Mouse (Mus musculus): Measurements from ENCODE around the gene Cachd1. TPM values are rescaled to one million over a fixed set of nuclear protein-coding genes. Genes with fewer than 3 reads are reported as not detected.

Cachd1 gene
- polyA plus RNA-seq, 1 experiment from 2014 or later = 24.5 TPM

GRCm38 (mm10) chr4:101020596-101020995 is 244.1 kb downstream of the Cachd1 start, which contains the start of gene Gm10577:
TSS of gene Gm10577 (minus strand) at chr4:101020696.
- 84% methylated on average over 4 of the region's 4 CpGs for whole genome bisulfite sequencing
- Histone ChIP-seq H3K4me3 (no peak within 1 kb of the TSS), H3K9me3 (peaks cover 15% of the 10 kb centered on the region), H3K27ac (replicated peaks) (no peak within 1 kb of the TSS), H3K36me3 (replicated peaks) (no peaks in the 10 kb centered on the region), H3K27me3 (replicated peaks; ENCODE audit: low read depth, poor library complexity, severe bottlenecking) (no peaks in the 10 kb centered on the region), H3K4me1 (no peaks in the 10 kb centered on the region)
- DNase-seq (ENCODE audit: low spot score) = no peak

- Histone ChIP-seq H3K27ac (replicated peaks) (no peak overlapping the region), H3K4me3 (no peak overlapping the region), H3K36me3 (replicated peaks) (no peaks in the 10 kb centered on the region), H3K9me3 (peaks cover 9% of the 10 kb centered on the region), H3K27me3 (replicated peaks; ENCODE audit: low read depth, poor library complexity, severe bottlenecking) (no peaks in the 10 kb centered on the region), H3K4me1 (no peaks in the 10 kb centered on the region)
- WGBS = 75% methylated on average over 5 of the region's 5 CpGs
- no peak for DNase-seq (ENCODE audit: low spot score)
Observed at GRCm38 (mm10) chr4:101026566-101026965, 250.1 kb downstream of the Cachd1 start.

DNA sequence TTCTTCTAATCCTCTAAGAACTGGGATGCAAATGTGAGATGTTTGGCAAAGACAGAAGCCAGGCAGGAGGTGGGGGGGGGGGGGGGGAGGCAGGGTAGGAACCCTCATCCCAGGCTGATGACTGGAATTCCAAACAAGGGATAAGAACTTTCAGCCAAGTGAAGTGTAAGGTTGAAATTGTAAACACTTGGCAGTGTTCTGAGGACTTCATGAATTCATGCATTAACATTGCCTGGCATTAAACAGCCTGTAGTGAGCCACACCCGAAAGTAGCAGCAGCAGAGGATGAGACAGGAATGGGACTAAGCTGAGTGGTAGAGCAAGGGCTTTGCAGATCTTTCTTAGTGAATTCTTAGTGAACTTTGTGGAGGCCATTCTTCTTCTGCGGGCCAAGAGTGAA is 250.5 kb downstream of the Cachd1 start:
- Histone ChIP-seq H3K4me3 (no peak overlapping the region), H3K27me3 (replicated peaks; ENCODE audit: low read depth, poor library complexity, severe bottlenecking) (no peaks in the 10 kb centered on the region), H3K36me3 (replicated peaks) (no peaks in the 10 kb centered on the region), H3K9me3 (peaks cover 9% of the 10 kb centered on the region), H3K4me1 (no peaks in the 10 kb centered on the region), H3K27ac (replicated peaks) (no peak overlapping the region)
- DNase-seq (ENCODE audit: low spot score) = no peak
- 89% methylated on average over 2 of the region's 2 CpGs for WGBS

DNA sequence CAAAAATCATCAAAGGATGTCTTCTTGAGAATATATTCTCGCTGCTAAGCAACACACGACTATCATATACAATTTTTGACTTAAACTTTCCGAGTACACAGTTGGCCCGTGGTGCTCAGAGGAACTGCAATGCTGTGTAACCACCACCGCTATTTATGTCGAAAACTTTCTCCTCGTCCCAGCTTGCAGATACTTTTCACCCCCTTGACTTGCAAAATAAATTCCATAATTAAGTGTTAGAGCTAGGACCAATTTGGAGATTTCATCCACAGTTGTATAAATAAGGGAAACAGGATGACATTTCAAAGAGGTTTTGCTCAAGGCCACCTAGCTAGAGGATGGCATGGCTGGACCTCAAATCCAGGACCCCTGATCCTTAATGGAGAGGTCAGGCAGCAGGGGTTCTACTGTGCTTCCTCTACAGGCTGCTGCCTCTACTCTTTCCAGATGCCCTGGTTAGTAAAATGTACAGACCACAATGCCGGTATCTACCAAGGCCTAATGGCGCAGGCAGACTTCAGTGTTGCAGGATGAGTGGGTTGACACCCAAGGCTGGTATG is 251.5 kb downstream of the Cachd1 start:
- peaks cover 5% of the 10 kb centered on the region for H3K9me3 ChIP-seq
- H3K27ac ChIP-seq (replicated peaks) = no peak overlapping the region
- no peaks in the 10 kb centered on the region for H3K4me1 ChIP-seq
- no peaks in the 10 kb centered on the region for H3K27me3 ChIP-seq (replicated peaks; ENCODE audit: low read depth, poor library complexity, severe bottlenecking)
- H3K4me3 ChIP-seq = no peak overlapping the region
- 90% methylated on average over 9 of the region's 9 CpGs for WGBS
- H3K36me3 ChIP-seq (replicated peaks) = no peaks in the 10 kb centered on the region
- no peak for DNase-seq (ENCODE audit: low spot score)

DNA sequence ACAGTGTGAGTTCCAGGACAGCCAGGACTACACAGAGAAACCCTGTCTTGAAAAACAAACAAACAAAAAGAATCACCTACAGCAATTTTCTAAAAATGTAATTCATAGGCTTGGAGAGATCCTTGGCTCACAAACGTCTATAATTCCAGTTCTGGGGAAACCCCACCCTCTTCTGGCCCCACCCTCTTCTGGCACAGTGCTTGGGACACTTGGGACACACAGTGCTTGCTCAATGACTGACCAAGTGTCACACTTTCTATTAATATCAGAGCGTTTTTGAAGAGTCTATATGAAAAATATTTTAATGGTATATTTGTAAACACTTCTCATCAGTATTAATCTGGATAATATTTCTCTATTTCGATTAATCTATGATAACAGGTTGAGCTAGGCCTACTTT is 256.6 kb downstream of the Cachd1 start:
- Histone ChIP-seq H3K36me3 (replicated peaks) (no peaks in the 10 kb centered on the region), H3K9me3 (no peaks in the 10 kb centered on the region), H3K27ac (replicated peaks) (no peak overlapping the region), H3K4me1 (no peaks in the 10 kb centered on the region), H3K4me3 (no peak overlapping the region), H3K27me3 (replicated peaks; ENCODE audit: low read depth, poor library complexity, severe bottlenecking) (no peaks in the 10 kb centered on the region)
- 75% methylated on average over 3 of the region's 3 CpGs for WGBS
- no peak for DNase-seq (ENCODE audit: low spot score)

DNA sequence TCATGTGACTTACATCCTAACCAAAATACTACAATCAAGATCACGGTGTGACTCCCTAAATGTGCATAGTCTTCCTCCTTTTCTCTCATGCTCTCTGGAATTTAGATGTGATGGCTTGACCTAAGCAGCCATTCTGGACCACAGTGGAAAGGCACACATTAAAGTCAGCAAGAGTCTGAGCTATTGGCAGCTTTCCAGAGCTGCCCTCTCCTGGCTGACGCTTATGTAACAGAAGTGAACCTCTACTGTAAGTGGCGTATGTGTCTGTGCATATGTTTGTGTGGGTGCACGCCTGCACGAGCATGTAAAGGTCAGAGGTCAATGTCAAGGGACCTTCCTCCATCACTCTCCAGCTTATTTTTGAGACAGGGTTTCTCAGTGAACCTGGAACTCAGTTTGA is 258.7 kb downstream of the Cachd1 start:
- 90% methylated on average over 5 of the region's 5 CpGs for WGBS
- H3K27ac ChIP-seq (replicated peaks) = no peak overlapping the region
- DNase-seq (ENCODE audit: low spot score) = no peak
- H3K36me3 ChIP-seq (replicated peaks) = no peaks in the 10 kb centered on the region
- H3K9me3 ChIP-seq = no peaks in the 10 kb centered on the region
- no peak overlapping the region for H3K4me3 ChIP-seq
- no peaks in the 10 kb centered on the region for H3K27me3 ChIP-seq (replicated peaks; ENCODE audit: low read depth, poor library complexity, severe bottlenecking)
- no peaks in the 10 kb centered on the region for H3K4me1 ChIP-seq

GRCm38 (mm10) chr4:101037156-101037555 is 260.7 kb downstream of the Cachd1 start:
- WGBS = 67% methylated on average over 7 of the region's 7 CpGs
- no peaks in the 10 kb centered on the region for H3K9me3 ChIP-seq
- no peak for DNase-seq (ENCODE audit: low spot score)
- H3K27me3 ChIP-seq (replicated peaks; ENCODE audit: low read depth, poor library complexity, severe bottlenecking) = no peaks in the 10 kb centered on the region
- H3K27ac ChIP-seq (replicated peaks) = no peak overlapping the region
- no peaks in the 10 kb centered on the region for H3K36me3 ChIP-seq (replicated peaks)
- H3K4me3 ChIP-seq = no peak overlapping the region
- H3K4me1 ChIP-seq = no peaks in the 10 kb centered on the region

GRCm38 (mm10) chr4:101043691-101044090 is 267.2 kb downstream of the Cachd1 start:
- no peaks in the 10 kb centered on the region for H3K4me1 ChIP-seq
- H3K4me3 ChIP-seq = no peak overlapping the region
- no peak overlapping the region for H3K27ac ChIP-seq (replicated peaks)
- DNase-seq (ENCODE audit: low spot score) = no peak
- H3K9me3 ChIP-seq = no peaks in the 10 kb centered on the region
- H3K36me3 ChIP-seq (replicated peaks) = no peaks in the 10 kb centered on the region
- no peaks in the 10 kb centered on the region for H3K27me3 ChIP-seq (replicated peaks; ENCODE audit: low read depth, poor library complexity, severe bottlenecking)
- 84% methylated on average over 2 of the region's 2 CpGs for WGBS

- Histone ChIP-seq H3K4me1 (no peaks in the 10 kb centered on the region), H3K27ac (replicated peaks) (no peak overlapping the region), H3K36me3 (replicated peaks) (no peaks in the 10 kb centered on the region), H3K4me3 (no peak overlapping the region), H3K9me3 (no peaks in the 10 kb centered on the region), H3K27me3 (replicated peaks; ENCODE audit: low read depth, poor library complexity, severe bottlenecking) (no peaks in the 10 kb centered on the region)
- DNase-seq (ENCODE audit: low spot score) = no peak
Observed at GRCm38 (mm10) chr4:101044149-101044548, 267.7 kb downstream of the Cachd1 start.

DNA sequence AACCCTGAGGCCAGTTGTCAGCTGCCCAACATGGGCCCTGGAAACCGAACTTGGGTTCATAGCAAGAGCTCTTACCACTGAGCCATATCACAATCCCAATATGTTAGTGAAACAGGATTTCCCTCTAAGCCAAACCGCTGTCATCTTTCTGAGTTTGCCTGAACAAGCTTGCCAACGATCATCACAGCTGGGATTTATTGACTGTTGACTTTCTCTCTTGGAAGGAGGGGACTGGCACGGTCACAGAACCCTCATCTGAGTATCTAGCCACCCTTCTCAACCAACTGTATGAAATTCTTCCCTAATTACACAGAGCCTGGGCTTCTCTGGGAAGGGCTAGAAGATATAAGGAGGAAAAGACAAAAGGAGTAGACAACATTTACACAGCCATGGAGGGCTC is 270.1 kb downstream of the Cachd1 start:
- WGBS = 77% methylated on average over 4 of the region's 4 CpGs
- DNase-seq (ENCODE audit: low spot score) = no peak
- no peak overlapping the region for H3K27ac ChIP-seq (replicated peaks)
- H3K36me3 ChIP-seq (replicated peaks) = no peaks in the 10 kb centered on the region
- no peak overlapping the region for H3K4me3 ChIP-seq
- no peaks in the 10 kb centered on the region for H3K4me1 ChIP-seq
- no peaks in the 10 kb centered on the region for H3K9me3 ChIP-seq
- no peaks in the 10 kb centered on the region for H3K27me3 ChIP-seq (replicated peaks; ENCODE audit: low read depth, poor library complexity, severe bottlenecking)

- Histone ChIP-seq H3K27ac (replicated peaks) (no peak overlapping the region), H3K4me3 (no peak overlapping the region), H3K27me3 (replicated peaks; ENCODE audit: low read depth, poor library complexity, severe bottlenecking) (no peaks in the 10 kb centered on the region), H3K4me1 (no peaks in the 10 kb centered on the region), H3K36me3 (replicated peaks) (no peaks in the 10 kb centered on the region), H3K9me3 (peaks cover 5% of the 10 kb centered on the region; the same call in 1 of the 2 replicates)
- no peak for DNase-seq (ENCODE audit: low spot score)
- WGBS = 77% methylated on average over 2 of the region's 2 CpGs
Observed at GRCm38 (mm10) chr4:101062146-101062545, 285.7 kb downstream of the Cachd1 start.

GRCm38 (mm10) chr4:101066401-101066800 is 289.9 kb downstream of the Cachd1 start:
- Histone ChIP-seq H3K9me3 (peaks cover 2% of the 10 kb centered on the region; the same call in 1 of the 2 replicates), H3K4me3 (no peak overlapping the region), H3K36me3 (replicated peaks) (no peaks in the 10 kb centered on the region), H3K4me1 (peaks cover 10% of the 10 kb centered on the region; the same call in 1 of the 2 replicates), H3K27ac (replicated peaks) (no peak overlapping the region), H3K27me3 (replicated peaks; ENCODE audit: low read depth, poor library complexity, severe bottlenecking) (peaks cover 12% of the 10 kb centered on the region)
- DNase-seq (ENCODE audit: low spot score) = no peak
- 68% methylated on average over 5 of the region's 5 CpGs for WGBS

GRCm38 (mm10) chr4:101068786-101069153 is 292.3 kb downstream of the Cachd1 start, which contains the start of gene Raver2:
TSS of gene Raver2 (plus strand) at chr4:101068983.
- H3K4me1 ChIP-seq = peaks cover 10% of the 10 kb centered on the region; the same call in 1 of the 2 replicates
- under 1% methylated on average over 54 of the region's 54 CpGs for WGBS
- H3K27ac ChIP-seq (replicated peaks) = peak within 1 kb of the TSS; percentile 90
- no peaks in the 10 kb centered on the region for H3K36me3 ChIP-seq (replicated peaks)
- H3K9me3 ChIP-seq = no peaks in the 10 kb centered on the region
- peaks cover 12% of the 10 kb centered on the region for H3K27me3 ChIP-seq (replicated peaks; ENCODE audit: low read depth, poor library complexity, severe bottlenecking)
- peak; percentile 85 for DNase-seq (ENCODE audit: low spot score)
- peak within 1 kb of the TSS; percentile 90 for H3K4me3 ChIP-seq
